Mouse (Mus musculus): Measurements from ENCODE around the gene Mansc1. TPM values are rescaled to one million over a fixed set of nuclear protein-coding genes. Genes with fewer than 3 reads are reported as not detected.

Gene Mansc1
- polyA plus RNA-seq, 1 experiment, result 0.59 TPM

- peaks cover 7% of the 10 kb centered on the region for H3K4me1 ChIP-seq (ENCODE audit: control insufficient read depth, insufficient read depth, low read length)
- H3K36me3 ChIP-seq (ENCODE audit: control insufficient read depth, insufficient read depth, low read length), result no peaks in the 10 kb centered on the region
- H3K4me3 ChIP-seq (ENCODE audit: control insufficient read depth, low read depth, low read length), result no peak overlapping the region
- TF ChIP-seq CTCF (IDR thresholded peaks at IDR 0.05; ENCODE audit: control insufficient read depth, insufficient read depth, insufficient replicate concordance, low read depth, low read length) (no peak), POLR2A (IDR thresholded peaks at IDR 0.05; ENCODE audit: control insufficient read depth, low read depth, low read length) (no peak)
- H3K27me3 ChIP-seq (ENCODE audit: control insufficient read depth, insufficient read depth, low read length), result no peaks in the 10 kb centered on the region
- H3K27ac ChIP-seq (ENCODE audit: control insufficient read depth, insufficient read depth, low read depth, low read length), result no peak overlapping the region
Observed at GRCm38 (mm10) chr6:134636476-134636875, 4.2 kb upstream of the Mansc1 start.

DNA sequence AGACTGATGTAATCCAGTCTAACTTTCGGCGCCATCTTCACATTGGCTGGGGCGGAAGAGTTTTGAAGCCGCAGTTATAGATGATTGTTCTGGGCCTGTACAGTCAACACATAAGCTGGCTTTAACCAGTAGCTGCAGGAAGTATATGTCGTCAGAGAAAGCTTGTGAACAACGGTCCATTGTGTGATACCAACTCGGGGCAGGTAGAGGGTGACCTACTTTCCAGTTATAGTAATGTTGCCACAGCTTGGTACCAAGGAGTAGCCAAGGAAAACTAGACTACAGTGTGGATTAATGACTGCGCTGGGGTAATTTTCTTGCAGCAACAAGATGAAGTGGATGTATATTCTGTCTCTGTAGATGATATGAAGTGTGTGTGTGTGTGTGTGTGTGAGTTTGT lies 1.3 kb upstream of the Mansc1 start:
- Histone ChIP-seq H3K4me3 (ENCODE audit: control insufficient read depth, low read depth, low read length) (no peak overlapping the region), H3K4me1 (ENCODE audit: control insufficient read depth, insufficient read depth, low read length) (peaks cover 4% of the 10 kb centered on the region), H3K27me3 (ENCODE audit: control insufficient read depth, insufficient read depth, low read length) (no peaks in the 10 kb centered on the region), H3K36me3 (ENCODE audit: control insufficient read depth, insufficient read depth, low read length) (no peaks in the 10 kb centered on the region), H3K27ac (ENCODE audit: control insufficient read depth, insufficient read depth, low read depth, low read length) (no peak overlapping the region)
- TF ChIP-seq CTCF (IDR thresholded peaks at IDR 0.05; ENCODE audit: control insufficient read depth, insufficient read depth, insufficient replicate concordance, low read depth, low read length) (no peak), POLR2A (IDR thresholded peaks at IDR 0.05; ENCODE audit: control insufficient read depth, low read depth, low read length) (no peak)

DNA sequence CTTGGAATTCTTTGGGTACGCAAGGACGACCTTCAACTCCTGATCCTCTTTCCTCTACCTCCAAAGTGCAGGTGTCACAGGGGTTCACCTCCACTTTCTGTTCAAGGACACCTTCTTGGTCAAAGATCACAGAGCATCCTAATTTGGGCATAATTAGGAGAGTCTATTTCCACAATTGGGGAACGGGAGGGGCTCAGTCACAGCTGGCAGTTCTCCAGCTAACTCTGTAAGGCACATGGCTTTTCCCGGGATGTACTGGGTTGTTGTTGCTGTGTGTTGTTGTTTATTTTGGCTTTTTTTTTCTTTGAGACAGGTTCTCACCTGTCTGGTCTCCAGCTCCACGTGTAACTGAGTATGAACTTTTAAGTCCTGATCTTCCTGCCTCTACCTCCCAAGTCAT lies 468 bp upstream of the Mansc1 start:
- Histone ChIP-seq H3K4me1 (ENCODE audit: control insufficient read depth, insufficient read depth, low read length) (peaks cover 4% of the 10 kb centered on the region), H3K4me3 (ENCODE audit: control insufficient read depth, low read depth, low read length) (peak overlapping the region; percentile 70), H3K27me3 (ENCODE audit: control insufficient read depth, insufficient read depth, low read length) (no peaks in the 10 kb centered on the region), H3K36me3 (ENCODE audit: control insufficient read depth, insufficient read depth, low read length) (no peaks in the 10 kb centered on the region), H3K27ac (ENCODE audit: control insufficient read depth, insufficient read depth, low read depth, low read length) (no peak overlapping the region)
- TF ChIP-seq POLR2A (IDR thresholded peaks at IDR 0.05; ENCODE audit: control insufficient read depth, low read depth, low read length) (no peak), CTCF (IDR thresholded peaks at IDR 0.05; ENCODE audit: control insufficient read depth, insufficient read depth, insufficient replicate concordance, low read depth, low read length) (no peak)

GRCm38 (mm10) chr6:134630447-134630846 lies 1.8 kb downstream of the Mansc1 start:
- H3K27ac ChIP-seq (ENCODE audit: control insufficient read depth, insufficient read depth, low read depth, low read length), result no peak overlapping the region
- H3K4me1 ChIP-seq (ENCODE audit: control insufficient read depth, insufficient read depth, low read length), result peaks cover 6% of the 10 kb centered on the region
- no peaks in the 10 kb centered on the region for H3K36me3 ChIP-seq (ENCODE audit: control insufficient read depth, insufficient read depth, low read length)
- TF ChIP-seq CTCF (IDR thresholded peaks at IDR 0.05; ENCODE audit: control insufficient read depth, insufficient read depth, insufficient replicate concordance, low read depth, low read length) (no peak), POLR2A (IDR thresholded peaks at IDR 0.05; ENCODE audit: control insufficient read depth, low read depth, low read length) (no peak)
- H3K4me3 ChIP-seq (ENCODE audit: control insufficient read depth, low read depth, low read length), result no peak overlapping the region
- no peaks in the 10 kb centered on the region for H3K27me3 ChIP-seq (ENCODE audit: control insufficient read depth, insufficient read depth, low read length)

DNA sequence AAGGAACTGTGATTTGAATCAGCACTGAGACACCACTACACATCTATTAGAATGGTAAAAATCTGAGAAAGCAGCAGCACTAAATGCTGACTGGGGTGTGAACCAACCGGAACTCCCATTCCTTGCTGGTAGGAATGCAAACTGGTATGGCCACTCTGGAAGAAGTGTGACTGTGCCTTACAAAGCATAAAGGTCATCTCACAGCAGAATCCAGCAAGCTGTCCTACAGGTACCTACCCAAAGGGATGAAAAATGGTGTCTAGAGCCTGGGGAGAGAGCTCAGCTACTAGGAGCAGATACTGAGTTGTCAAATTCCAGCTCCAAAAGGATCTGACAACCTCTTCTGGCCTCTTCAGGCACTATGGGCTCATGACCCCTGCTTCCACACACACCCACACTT lies 5.7 kb downstream of the Mansc1 start:
- Histone ChIP-seq H3K36me3 (ENCODE audit: control insufficient read depth, insufficient read depth, low read length) (no peaks in the 10 kb centered on the region), H3K27me3 (ENCODE audit: control insufficient read depth, insufficient read depth, low read length) (no peaks in the 10 kb centered on the region), H3K4me3 (ENCODE audit: control insufficient read depth, low read depth, low read length) (no peak overlapping the region), H3K4me1 (ENCODE audit: control insufficient read depth, insufficient read depth, low read length) (peaks cover 3% of the 10 kb centered on the region), H3K27ac (ENCODE audit: control insufficient read depth, insufficient read depth, low read depth, low read length) (no peak overlapping the region)
- no peak for TF ChIP-seq POLR2A (IDR thresholded peaks at IDR 0.05; ENCODE audit: control insufficient read depth, low read depth, low read length)
- no peak for TF ChIP-seq CTCF (IDR thresholded peaks at IDR 0.05; ENCODE audit: control insufficient read depth, insufficient read depth, insufficient replicate concordance, low read depth, low read length)

DNA sequence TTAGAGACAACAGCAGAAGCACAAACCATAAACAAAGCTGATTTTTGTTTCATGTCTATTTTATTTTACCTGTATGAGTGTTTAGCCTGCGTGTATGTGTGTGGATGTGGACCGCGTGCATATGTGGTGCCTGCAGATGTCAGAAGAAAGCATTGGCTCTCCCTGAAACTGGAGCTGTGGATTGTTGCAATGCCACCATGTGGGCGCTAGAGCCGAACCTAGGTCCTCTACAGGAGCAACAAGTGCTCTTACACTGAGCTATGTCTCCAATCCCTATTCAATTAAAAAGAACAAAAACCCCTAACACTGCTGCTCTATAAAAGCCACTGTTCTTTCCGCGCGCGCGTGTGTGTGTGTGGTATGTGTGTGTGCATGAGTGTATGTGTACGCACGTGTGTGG lies 6.9 kb downstream of the Mansc1 start:
- Histone ChIP-seq H3K4me3 (ENCODE audit: control insufficient read depth, low read depth, low read length) (no peak overlapping the region; the same call in 1 of the 2 replicates), H3K27ac (ENCODE audit: control insufficient read depth, insufficient read depth, low read depth, low read length) (no peak overlapping the region)
- TF ChIP-seq POLR2A (IDR thresholded peaks at IDR 0.05; ENCODE audit: control insufficient read depth, low read depth, low read length), result no peak

GRCm38 (mm10) chr6:134621552-134621949 lies 10.7 kb downstream of the Mansc1 start:
- Histone ChIP-seq H3K4me3 (ENCODE audit: control insufficient read depth, low read depth, low read length) (no peak overlapping the region), H3K27me3 (ENCODE audit: control insufficient read depth, insufficient read depth, low read length) (no peaks in the 10 kb centered on the region), H3K27ac (ENCODE audit: control insufficient read depth, insufficient read depth, low read depth, low read length) (no peak overlapping the region), H3K36me3 (ENCODE audit: control insufficient read depth, insufficient read depth, low read length) (no peaks in the 10 kb centered on the region), H3K4me1 (ENCODE audit: control insufficient read depth, insufficient read depth, low read length) (peaks cover 3% of the 10 kb centered on the region)
- TF ChIP-seq CTCF (IDR thresholded peaks at IDR 0.05; ENCODE audit: control insufficient read depth, insufficient read depth, insufficient replicate concordance, low read depth, low read length), result no peak
- TF ChIP-seq POLR2A (IDR thresholded peaks at IDR 0.05; ENCODE audit: control insufficient read depth, low read depth, low read length), result no peak

More for the DNA sequence above, 6.9 kb downstream of the Mansc1 start:
- peaks cover 3% of the 10 kb centered on the region for H3K4me1 ChIP-seq (ENCODE audit: control insufficient read depth, insufficient read depth, low read length)
- H3K27me3 ChIP-seq (ENCODE audit: control insufficient read depth, insufficient read depth, low read length), result no peaks in the 10 kb centered on the region
- H3K36me3 ChIP-seq (ENCODE audit: control insufficient read depth, insufficient read depth, low read length), result no peaks in the 10 kb centered on the region

All from testis, adult 2 months (tissue).